Mouse (Mus musculus) ES-E14 (cell line): ENCODE results near the gene Med23. TPM values are rescaled to one million over a fixed set of nuclear protein-coding genes. Genes with fewer than 3 reads are reported as not detected.

Experiments
- DNase-seq: peaks from one replicate; pipeline ENCODE4 v3.0.0-alpha.2; 2013; ENCODE audit warnings: low read depth, low spot score
- H3K27ac ChIP-seq: 2 replicates; pipeline ENCODE4 v1.5.1; 2012; ENCODE audit warnings: low read depth, mild to moderate bottlenecking, low read length, moderate library complexity, mixed read lengths; ENCODE audit not compliant: poor library complexity, insufficient read depth, severe bottlenecking
- H3K36me3 ChIP-seq: 2 replicates; pipeline ENCODE4 v1.6.1; 2012; ENCODE audit warnings: mild to moderate bottlenecking, low read length, moderate library complexity, mixed read lengths; ENCODE audit not compliant: control insufficient read depth, poor library complexity, insufficient read depth, severe bottlenecking
- H3K4me1 ChIP-seq, 2 experiments: fragments of 150-350 bp in 1 of 2; sonication (generic) in 1 of 2; 2 replicates each; pipeline ENCODE4 v1.6.1; 2012; ENCODE audit warnings: low read length in 2 of 2, mild to moderate bottlenecking in 1 of 2, mixed read lengths in 1 of 2; ENCODE audit not compliant: control insufficient read depth in 2 of 2, insufficient read depth in 2 of 2, poor library complexity in 1 of 2
- H3K4me3 ChIP-seq, 2 experiments: fragments of 150-350 bp in 1 of 2; sonication (generic) in 1 of 2; 2 replicates each; pipeline ENCODE4 v1.5.1; 2012; ENCODE audit warnings: low read length in 2 of 2, low read depth in 1 of 2, mild to moderate bottlenecking in 1 of 2, mixed read lengths in 1 of 2; ENCODE audit not compliant: insufficient read depth in 1 of 2, poor library complexity in 1 of 2, severe bottlenecking in 1 of 2
- H3K9ac ChIP-seq: 2 replicates; pipeline ENCODE4 v1.6.1; 2012; ENCODE audit warnings: low read depth, mild to moderate bottlenecking, low read length, mixed read lengths; ENCODE audit not compliant: poor library complexity, insufficient read depth, severe bottlenecking
- H3K9me3 ChIP-seq: fragments of 150-350 bp; sonication (generic); 2 replicates; pipeline ENCODE4 v1.6.1; 2012; ENCODE audit warnings: low read depth, mild to moderate bottlenecking, low read length; ENCODE audit not compliant: control insufficient read depth, insufficient read depth
- CHD2 ChIP-seq: IDR thresholded peaks from 2 replicates; pipeline ENCODE4 v1.6.1; 2014; ENCODE audit warnings: mild to moderate bottlenecking, low read depth, low read length, inconsistent platforms
- HCFC1 ChIP-seq: IDR thresholded peaks from 2 replicates; pipeline ENCODE4 v1.6.1; 2012; ENCODE audit warnings: low read length, inconsistent platforms, borderline replicate concordance; ENCODE audit not compliant: insufficient read depth
- MAFK ChIP-seq: IDR thresholded peaks from 2 replicates; pipeline ENCODE4 v1.6.1; 2014; ENCODE audit warnings: mild to moderate bottlenecking, low read depth, low read length, inconsistent platforms; ENCODE audit not compliant: insufficient read depth
- ZC3H11A ChIP-seq: IDR thresholded peaks from 2 replicates; pipeline ENCODE4 v1.6.1; 2012; ENCODE audit warnings: low read depth, mild to moderate bottlenecking, inconsistent platforms, low read length, borderline replicate concordance
- ZNF384 ChIP-seq: IDR thresholded peaks from 2 replicates; pipeline ENCODE4 v1.6.1; 2012; ENCODE audit warnings: low read depth, low read length, inconsistent platforms
- in situ Hi-C, 2 experiments: fragments of 600-800 bp; cut with MboI; formaldehyde crosslinking; loops; one replicate each; pipeline ENCODE4 v1.15.1; 2025; ENCODE audit warnings: low sequenced_read_pairs in 2 of 2, inconsistent platforms in 1 of 2; ENCODE audit not compliant: unreplicated experiment in 2 of 2
- total RNA-seq: library from RNA; depleted of rRNA; stranded (reverse); fragments of 300-350 nt; gene quantifications from 2 replicates; pipeline ENCODE4 v1.2.3, GENCODE M21; 2012

Gene Med23
- total RNA-seq, 1 experiment = 41.9 TPM

DNA sequence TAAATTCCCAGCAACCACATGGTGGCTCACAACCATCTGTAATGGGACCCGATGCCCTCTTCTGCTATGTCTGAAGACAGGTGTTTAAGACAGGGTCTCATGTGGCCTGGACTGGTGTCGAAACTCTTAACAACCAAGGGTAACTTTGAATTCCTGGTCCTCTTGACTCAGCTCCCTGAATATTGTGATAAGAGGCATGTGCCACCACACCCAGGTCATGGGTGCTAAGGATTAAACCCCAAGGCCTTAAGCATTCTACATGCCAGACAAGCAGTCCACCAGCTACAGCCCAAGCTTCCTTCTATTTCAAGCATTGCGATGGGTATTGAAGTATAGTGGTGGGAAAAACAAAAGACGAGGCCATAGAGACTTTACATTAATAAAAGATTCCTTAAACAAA is 41.6 kb upstream of the Med23 start:
- H3K4me1 ChIP-seq = peaks cover 7 to 16% of the 10 kb centered on the region in 2 experiments
- in situ Hi-C loops = no loop called here

GRCm38 (mm10) chr10:24830448-24830847 is 39.3 kb upstream of the Med23 start:
- TF ChIP-seq CHD2 (no peak), MAFK (no peak), ZC3H11A (no peak), HCFC1 (no peak), ZNF384 (no peak)
- in situ Hi-C loops = no loop called here

More for the DNA sequence above, 41.6 kb upstream of the Med23 start:
- Histone ChIP-seq H3K9me3 (no peaks in the 10 kb centered on the region), H3K27ac (no peak overlapping the region), H3K4me3 (no peak overlapping the region), H3K9ac (no peak overlapping the region), H3K36me3 (peaks cover 23% of the 10 kb centered on the region)
- DNase-seq = no peak
- TF ChIP-seq ZNF384 (no peak), HCFC1 (no peak), CHD2 (no peak), ZC3H11A (no peak), MAFK (no peak)

GRCm38 (mm10) chr10:24831377-24832095 is 38.2 kb upstream of the Med23 start:
- Histone ChIP-seq H3K9ac (no peak overlapping the region; the same call in 1 of the 2 replicates), H3K9me3 (no peaks in the 10 kb centered on the region), H3K27ac (no peak overlapping the region), H3K4me1 (peaks cover under 1 to 16% of the 10 kb centered on the region in 2 experiments; a peak in 3 of 4 replicates), H3K4me3 (no peak overlapping the region), H3K36me3 (peaks cover 7% of the 10 kb centered on the region)
- no peak for DNase-seq
- no peak for TF ChIP-seq ZC3H11A
- no peak for TF ChIP-seq ZNF384
- in situ Hi-C loops = no loop called here

More at GRCm38 (mm10) chr10:24830448-24830847, 39.3 kb upstream of the Med23 start:
- Histone ChIP-seq H3K4me1 (peaks cover 7 to 17% of the 10 kb centered on the region in 2 experiments), H3K9ac (no peak overlapping the region), H3K36me3 (peaks cover 13% of the 10 kb centered on the region), H3K4me3 (no peak overlapping the region), H3K27ac (no peak overlapping the region), H3K9me3 (no peaks in the 10 kb centered on the region)
- DNase-seq = no peak

DNA sequence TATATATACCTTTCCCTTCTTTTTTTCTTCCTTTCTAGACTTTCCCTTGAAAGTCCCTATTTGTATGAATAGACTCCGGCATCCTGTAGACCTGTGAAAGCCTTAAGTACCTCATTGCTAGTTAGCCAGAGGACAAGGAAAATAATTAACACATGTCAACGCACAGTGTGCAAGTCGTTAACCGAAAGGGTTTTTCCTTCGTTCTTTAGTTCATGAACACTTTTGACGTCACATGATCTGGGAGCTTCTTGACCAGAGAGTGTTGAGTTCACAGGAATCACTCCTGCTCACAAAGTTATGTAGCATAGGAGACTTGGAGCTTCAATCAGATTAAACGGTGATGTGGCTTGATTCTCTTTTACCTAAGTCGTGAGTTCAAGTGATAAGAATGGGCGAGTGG is 37.5 kb upstream of the Med23 start:
- TF ChIP-seq MAFK (no peak), CHD2 (no peak), HCFC1 (no peak), ZC3H11A (no peak), ZNF384 (no peak)

More for the DNA sequence above, 37.5 kb upstream of the Med23 start:
- no peak overlapping the region for H3K4me3 ChIP-seq
- H3K9me3 ChIP-seq = no peaks in the 10 kb centered on the region
- no peak for DNase-seq
- H3K9ac ChIP-seq = no peak overlapping the region
- H3K4me1 ChIP-seq = peaks cover 0 to 18% of the 10 kb centered on the region in 2 experiments; a peak in 2 of 4 replicates
- peaks cover 7% of the 10 kb centered on the region for H3K36me3 ChIP-seq
- H3K27ac ChIP-seq = no peak overlapping the region; the same call in 1 of the 2 replicates
- in situ Hi-C loops = no loop called here
